Mouse (Mus musculus) kidney, adult 18-20 months (tissue): ENCODE data around the gene Scarb1.

Source experiments
- DNase-seq: peaks from one replicate; pipeline ENCODE4 v3.0.0; 2021

Scarb1 gene

DNA sequence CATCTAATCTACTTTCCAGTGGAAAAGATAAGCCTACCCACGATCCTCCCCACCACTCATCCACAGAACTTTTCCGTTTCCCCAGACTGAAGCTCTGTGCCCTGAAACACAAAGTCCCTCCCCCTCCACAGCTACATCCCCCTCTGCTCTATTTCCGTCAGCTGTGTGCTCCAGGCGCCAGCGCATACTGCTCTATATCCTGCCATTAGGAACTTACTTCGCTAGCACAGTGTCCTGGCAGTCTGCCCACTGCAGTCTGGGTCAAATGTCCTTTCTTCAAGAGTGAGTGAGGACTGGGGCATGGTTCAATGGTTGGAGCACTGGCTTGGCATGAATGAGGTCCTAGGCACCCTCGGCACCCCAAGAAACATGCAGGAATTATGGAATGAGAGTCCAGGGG lies 23.0 kb upstream of the Scarb1 start:
- DNase-seq, result peak; percentile 69

DNA sequence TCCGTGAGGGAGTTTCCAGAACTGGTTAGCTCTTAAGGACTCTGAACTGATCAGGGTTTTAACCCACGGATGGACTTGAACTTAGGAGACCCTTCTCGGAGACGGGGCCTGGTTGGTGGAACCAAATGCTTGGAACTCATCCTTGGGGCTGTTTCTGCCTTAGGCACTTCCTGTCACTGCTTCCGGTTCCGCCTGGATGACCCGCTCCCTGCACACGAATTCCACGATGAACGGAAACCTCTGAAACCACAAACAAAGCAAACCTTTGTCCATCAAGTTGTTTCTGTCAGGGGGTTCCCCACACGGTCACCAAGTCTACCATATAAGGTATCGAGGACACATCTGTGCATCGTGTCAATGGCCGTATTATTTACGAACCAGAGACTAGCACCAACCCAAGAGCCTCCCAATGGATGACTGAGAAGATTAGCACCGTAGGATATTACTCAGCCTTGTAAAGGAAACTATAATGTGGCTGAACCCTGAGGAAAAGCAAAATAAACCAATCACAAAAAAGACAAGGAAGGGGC lies 20.2 kb upstream of the Scarb1 start:
- no peak for DNase-seq

DNA sequence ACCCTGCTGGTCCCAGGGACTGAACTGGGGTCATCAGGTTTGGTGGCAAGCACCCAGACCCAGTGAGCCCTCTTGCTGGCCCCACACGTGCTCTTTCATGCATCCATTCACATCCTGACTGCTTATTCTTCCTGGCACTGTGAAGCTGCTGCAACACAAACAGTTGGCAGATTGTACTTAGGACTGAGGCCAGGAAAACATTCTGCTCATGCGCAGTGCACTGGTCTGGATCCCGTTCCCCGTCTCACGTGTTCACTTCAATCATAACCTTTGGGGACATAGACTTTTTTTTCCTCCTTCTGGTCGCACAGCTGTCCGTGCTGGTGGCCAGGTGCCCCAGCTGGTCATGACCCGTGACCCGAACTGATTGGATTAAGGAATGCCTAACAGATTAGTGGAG lies 19.7 kb upstream of the Scarb1 start:
- peak; percentile 58 for DNase-seq

DNA sequence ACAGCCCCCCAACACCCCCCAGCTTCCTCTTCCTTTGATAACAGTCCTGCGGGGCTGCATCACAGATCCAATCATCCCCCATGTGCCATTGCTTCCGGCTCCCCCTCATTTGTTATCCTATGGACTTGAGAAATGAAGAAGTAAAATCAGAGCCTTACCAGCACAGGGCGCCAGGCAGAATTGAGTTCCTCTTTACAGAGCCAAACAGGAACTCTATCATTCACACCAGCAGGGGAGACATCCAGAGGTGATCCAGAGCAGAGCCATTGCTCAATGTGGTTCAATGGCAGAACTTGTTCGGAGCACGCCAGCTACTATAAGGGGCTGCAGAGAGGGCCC lies 17.3 kb upstream of the Scarb1 start:
- no peak for DNase-seq

DNA sequence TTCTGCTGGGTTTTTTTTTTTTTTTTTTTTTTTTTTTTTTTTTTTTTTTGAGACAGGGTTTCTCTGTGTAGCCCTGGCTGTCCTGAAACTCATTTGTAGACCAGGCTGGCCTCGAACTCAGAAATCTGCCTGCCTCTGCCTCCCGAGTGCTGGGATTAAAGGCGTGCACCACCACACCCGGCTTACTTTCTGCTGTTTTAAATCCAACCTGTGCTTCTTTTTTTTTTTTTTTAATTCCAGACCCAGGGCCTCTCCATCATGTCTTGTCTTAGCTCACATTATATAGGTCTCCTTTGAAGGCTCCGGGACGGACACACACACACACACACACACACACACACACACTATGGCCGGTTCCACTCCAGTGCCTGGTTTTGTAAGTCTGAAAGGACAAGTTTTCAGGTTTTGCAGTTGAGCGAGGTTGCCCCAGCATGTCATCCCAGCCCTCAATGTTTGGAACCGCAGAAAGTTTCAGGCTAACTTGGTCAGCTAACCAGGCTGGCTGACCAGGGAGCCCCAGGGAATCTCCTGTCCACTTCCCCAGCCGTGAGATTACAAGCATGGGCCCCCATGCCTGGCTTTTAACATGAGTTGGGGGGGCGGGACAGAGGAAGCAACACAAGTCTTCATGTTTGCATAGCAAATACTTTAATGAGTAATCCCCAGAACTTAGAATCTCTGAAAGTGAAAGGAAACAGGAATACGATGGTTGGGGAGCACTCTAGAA lies 16.8 kb upstream of the Scarb1 start:
- DNase-seq, result no peak

DNA sequence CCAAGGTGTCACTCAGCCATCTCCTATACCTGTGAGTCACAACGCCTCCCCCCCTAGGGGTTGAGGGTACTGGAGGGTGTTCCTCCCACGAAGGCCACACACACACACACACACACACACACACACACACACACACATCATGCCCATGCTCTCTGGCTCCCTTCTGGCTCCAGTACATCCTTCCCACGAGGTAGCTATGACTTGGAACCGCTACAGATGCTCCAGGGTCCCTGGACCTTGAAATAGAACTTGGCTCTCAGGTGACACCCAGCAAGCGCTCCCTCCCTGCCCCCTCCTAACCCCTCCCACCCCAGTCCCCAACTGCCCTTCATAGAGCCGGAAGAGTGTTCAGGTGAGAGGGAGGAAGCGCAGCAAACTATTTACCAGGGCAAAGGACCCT lies 14.8 kb upstream of the Scarb1 start:
- DNase-seq, result no peak

DNA sequence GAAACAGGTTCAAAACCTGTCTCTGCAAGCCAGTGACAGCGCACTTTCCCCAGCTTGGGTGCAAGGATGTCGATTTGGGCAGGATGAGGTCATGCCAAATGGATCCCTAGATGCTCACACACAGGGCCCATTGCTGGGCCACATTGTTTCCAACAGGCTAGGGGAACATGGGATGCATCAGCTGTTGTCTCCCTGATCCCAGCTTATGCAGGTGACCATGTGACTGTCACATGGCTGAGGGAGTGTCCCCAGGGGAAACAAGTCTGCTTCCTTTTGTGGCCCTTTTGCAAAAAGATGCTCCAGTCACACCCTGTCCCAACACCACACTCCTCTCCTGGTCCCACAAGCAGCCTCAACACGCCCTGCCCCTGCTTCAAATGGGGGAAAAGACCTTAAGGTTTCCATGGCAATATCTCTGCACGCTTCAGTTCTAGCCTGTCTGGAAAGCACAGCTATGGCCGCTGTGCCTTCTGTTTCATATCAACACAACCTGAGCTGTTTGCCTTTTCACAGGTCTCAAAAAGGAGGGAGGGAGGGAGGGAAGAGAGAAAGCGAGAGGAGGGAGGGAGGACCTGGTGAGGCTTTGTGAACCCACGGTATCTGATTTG lies 14.1 kb upstream of the Scarb1 start:
- DNase-seq, result no peak

DNA sequence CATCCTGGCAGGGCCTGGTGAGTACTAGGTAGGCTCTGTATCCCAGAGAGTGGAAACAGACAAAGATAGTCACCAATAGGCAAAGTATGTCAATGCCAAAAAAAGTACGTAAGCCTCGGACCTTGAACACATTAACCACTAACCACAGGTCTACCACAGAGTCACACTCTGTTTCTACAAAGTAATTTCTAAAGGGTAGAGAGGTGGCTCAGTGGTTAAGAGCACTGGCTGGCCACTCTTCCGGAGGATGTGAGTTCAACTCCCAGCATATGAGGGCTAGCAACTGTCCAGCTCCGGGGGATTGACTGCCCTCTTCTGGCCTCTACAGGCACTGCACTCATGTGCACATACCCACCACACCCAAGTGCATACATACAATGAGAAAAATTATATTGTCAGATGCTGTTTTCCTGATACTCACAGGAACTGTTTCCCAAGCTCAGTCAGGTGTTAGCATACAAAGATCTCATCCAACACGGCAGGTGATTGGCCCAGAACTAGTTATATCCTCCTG lies 11.9 kb upstream of the Scarb1 start:
- DNase-seq, result no peak

DNA sequence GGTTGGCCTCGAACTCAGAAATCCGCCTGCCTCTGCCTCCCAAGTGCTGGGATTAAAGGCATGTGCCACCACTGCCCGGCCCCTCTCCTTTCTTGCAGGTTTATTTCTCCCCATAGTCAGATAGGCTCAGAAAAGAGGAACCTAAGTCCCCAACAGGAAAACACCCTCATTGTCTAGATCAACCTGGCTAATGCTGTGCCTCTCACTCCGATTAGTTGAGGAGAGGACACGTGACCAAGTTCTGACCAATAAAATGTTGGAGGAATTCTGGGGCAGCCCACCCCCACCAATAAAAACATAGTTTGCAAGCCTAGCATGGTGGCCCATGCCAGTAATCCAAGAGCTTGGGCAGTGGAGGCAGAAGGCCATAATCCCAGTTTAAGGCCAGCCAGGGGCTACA lies 11.0 kb upstream of the Scarb1 start:
- no peak for DNase-seq

DNA sequence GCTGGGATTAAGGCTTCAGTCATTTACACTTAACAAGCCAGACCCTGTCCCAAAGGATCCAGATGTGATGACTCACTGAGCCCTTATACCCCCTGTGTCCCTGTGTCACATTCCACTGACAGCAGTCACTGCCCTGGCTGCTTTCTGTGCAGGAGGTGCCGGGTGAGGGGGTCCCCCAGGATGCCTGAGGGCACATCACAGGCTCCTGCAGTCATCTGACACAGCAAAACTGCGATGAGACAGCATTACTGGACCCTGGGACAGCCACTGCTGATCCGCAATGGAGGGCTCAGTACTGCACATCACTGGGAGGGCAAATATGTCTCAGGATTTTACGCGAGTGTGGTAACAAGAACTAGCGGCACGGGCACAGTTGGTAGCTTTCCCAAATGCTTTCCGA lies 10.2 kb upstream of the Scarb1 start:
- DNase-seq, result no peak

DNA sequence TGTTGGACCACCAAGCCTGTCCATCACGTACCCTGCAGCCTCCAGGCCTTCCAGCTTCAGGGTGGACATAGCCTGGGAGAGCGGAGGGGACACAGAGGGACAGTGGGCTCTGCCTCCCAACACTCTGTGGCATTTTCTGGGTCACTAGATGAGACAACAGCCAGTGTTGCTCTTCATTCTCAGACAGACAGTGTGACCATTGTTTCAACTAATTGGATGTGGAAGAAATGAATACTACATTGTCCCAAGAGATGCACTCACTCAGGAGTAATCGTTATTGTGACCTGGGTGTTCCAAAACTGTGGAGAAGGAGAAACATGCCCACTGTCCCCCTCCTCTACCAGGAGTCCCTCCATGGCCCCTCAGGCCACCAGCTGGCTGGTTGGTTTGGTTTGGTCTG lies 8.5 kb upstream of the Scarb1 start:
- DNase-seq, result no peak

DNA sequence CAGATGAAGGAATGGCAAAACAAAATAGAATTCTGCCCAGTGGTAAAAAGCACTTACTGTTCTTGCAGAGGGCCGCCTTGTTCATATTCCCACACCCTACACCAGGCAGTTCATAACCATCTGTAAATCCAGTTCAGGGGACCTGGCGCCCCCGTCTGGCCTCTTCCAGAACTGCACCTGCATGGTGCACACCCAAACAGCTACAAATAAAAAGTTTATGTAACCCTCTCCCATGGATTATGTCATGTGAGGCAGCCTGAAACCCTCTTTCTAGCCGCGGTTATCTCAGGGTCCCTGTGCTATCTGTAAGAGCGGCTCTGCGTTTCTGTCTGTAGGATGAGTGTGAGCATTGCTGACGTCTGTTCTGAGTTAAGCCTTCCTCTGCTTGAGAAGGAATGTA lies 7.6 kb upstream of the Scarb1 start:
- peak; percentile 68 for DNase-seq

DNA sequence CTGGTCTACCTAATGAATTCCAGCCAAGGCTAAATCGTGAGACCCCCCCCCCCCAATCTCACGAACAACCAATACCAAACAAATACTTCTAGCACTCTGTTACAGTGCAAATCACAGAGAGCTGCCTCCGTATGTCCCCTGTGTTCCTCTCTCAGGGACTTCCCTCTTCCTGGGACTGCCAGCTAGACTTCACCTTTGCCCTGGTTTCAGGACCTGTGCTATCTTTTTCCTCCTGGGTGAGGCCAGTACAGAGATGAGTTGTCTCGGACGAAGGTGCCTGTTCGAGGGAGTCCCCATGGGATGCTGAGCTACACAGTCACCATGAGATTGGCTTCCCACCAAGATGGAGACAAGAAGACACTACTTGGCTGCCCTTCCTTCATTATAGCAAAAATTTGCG lies 7.2 kb upstream of the Scarb1 start:
- DNase-seq, result no peak

DNA sequence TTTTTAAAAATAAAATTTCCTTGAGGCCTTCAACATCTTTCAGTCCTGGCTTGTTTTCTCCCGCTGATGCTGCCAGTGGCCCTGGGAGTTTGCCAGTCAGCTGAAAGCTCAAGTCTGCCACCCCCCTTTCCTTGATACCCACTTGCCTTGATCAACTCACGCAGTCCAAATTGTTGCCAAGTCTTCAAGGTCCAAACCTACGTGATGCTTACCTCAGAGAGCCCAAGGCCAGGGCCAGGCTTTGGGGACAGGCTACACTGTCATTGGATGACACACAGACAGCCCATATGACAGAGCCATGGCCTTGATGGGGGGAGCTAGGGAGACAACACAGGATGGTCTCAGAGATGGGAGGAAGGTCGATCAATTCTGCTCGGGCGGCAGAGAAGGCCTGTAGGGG lies 3.4 kb upstream of the Scarb1 start:
- no peak for DNase-seq

DNA sequence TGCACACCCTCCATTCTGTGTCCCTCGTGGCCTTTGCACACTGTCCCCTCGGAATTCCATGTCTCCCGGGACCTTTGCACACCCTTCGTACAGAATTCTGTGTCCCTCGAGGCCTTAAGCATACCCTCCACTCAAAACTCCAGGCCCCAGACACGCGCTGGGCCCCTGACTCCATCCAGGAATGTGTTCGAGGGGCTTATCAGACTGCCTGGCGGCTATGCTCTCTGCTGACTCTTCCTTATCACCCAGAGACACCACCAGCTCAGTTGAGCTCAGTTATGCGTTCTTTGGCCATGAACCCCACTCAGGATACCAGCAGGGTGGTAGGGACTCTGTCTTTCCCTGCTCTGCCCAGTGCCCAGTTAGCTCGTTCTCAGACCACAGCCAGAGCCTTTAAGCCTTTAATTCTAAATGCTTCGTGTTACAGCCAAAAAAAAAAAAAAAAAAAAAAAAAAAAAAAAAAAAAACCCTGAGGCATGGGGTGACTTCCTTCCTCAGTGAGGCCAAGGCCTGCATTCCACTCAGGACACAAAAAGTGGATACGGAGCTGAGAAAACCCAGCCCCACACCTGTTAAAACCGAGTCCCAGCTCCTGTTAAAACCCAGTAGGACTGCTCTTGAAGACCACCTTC lies 681 bp upstream of the Scarb1 start:
- DNase-seq, result no peak

DNA sequence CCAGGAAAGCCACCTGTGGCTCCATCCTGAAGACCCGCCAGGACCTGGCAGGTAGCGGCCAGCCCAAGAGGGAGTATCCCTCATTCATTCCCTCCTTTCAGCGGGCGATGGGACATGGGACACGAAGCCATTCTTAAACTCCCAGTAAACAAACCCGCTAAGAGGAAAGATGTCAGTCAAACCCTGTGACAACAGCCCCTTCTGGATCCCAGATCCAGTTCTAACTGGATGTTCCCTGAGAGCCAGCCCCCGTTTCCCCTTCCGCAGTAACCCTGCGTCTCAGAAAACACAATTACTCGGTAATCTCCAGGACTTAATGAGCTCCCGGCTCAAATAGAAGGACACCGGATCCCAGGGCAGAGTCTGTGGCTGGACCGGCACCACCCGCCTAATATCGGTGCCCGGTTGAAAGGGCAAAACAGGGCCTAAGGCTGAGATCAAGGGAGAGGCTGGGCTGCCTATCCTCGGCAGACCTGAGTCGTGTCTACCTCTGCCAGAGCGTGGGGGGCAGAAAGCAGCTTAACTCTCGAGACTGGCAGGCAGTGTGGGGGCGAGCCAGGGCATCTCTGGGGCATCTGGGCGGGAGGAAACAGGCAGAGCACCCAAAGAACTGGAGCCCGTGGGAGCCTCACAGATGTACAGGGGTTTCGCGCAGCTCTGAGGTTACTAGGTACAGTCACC lies 903 bp downstream of the Scarb1 start:
- peak; percentile 26 for DNase-seq

DNA sequence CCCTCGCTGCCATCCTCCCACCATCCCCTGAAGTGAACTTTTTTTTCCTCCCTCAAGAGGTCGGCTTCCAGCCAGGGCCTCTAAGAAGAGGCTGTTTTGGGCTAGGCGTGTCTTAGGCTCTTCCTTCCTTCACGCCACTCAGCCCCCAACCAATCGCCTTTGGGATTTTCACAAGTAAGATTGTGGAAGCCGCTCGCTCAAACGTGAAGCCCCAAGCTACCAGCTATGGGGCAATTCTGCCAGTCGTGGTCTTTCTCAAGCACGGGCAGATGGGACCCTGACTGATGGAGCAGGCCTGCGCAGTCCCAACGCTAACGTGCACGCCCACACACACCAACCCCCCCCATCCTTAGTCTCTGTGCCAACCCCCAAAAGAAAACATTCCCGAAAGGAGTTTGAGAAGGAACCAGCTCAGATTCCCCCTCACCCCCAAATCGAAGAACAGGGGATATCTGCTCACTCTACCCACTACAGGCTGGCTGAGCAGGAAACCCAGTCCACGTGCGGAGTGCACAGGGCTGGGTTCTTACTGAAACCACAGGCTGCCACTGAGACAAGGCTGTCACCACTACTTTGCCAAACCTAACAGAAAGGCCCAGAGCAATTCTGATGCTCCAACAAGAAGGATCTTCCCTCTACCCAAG lies 1.7 kb downstream of the Scarb1 start:
- peak; percentile 40 for DNase-seq

DNA sequence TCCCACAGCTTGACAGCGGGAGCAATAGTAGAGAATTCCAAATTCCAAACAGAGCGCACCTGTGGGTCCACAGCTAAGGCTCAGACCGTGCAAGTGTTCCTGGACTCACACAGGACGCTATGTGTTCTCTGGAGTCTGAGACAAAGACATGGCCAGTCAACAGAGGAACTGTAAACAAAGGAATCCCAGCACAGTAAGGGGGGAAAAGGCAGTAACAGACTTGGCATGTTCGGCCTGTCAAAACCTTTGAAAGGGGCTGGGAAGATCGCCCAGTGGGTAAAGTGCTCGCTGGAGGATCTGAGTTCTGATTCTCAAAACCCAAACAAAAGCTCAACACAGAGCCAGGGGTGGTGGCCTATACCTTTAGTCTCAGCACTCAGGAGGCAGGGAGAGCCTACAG lies 3.4 kb downstream of the Scarb1 start:
- DNase-seq, result no peak

DNA sequence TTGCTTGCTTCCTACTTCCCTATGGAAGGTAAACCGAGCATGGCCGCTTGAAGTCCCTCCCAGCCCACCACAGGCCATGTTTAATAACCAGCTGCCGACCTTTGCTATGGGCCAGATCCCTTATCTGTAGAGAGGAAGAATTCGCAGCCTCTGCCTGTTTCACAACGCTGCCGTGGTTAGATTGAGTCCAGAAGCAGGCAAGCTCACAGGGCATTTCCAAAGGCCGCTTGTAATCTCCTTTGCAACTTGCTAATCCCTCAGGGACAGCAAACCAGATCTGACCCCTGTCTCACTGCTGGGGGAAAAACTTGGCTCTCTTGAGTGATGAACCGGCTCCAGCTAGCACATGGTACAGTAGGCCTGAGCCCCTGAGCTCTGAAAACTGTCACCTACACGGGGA lies 3.9 kb downstream of the Scarb1 start:
- no peak for DNase-seq

DNA sequence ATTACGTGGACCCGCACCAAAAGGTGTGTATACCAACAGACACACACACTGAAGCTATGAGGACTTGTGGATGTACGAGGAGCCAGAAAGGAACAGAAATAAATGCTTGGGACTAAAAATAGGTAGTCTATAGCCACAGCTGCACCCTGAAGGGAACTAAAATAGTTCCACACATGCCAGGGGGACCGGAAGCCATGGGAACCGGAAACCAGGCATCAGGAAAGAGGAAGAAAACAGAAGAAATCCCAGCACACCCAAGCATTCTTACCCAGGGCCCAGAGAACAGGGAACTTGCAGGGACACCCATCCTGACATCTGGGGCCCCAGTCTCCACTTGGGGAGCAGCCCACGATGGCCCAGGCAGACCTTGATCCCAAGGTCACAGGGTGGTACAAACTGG lies 7.9 kb downstream of the Scarb1 start:
- no peak for DNase-seq

DNA sequence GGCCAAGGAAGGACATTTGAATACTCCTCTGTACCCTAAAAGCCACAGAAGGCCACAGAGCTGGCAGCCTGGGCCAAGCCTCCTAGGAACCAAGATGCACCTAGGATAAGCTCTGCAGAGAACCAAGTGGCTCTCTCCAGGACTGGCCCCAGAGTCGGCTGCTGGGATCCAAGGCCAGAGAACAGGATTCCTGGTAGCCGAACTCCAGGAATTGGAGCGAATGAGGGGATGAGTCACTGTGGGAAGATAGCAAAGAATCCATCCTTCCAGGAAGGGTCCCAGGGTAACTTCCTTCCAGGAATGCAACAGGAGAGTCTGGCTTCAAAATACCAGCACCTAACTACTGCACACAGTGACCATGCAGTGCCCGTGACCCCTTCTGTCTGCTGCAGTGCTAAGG lies 8.6 kb downstream of the Scarb1 start:
- DNase-seq, result no peak

DNA sequence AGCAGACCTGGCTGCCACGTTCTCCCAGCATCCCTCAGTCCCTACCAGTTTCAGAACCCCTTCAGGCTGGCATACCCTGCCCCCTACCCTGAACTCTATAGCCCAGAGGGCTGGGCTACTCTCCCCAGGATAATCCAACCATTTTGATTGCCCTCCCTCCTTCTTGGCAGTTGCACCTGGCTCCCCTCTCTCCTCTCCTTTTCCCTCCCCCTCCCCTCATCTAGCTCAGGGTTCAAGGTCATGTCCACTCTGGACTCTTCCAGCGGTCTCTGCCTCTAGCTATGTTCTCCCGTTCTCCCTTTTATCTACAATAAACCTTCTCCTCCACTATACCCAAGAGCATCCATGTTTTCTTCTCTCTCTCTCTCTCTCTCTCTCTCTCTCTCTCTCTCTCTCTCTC lies 9.1 kb downstream of the Scarb1 start:
- no peak for DNase-seq

DNA sequence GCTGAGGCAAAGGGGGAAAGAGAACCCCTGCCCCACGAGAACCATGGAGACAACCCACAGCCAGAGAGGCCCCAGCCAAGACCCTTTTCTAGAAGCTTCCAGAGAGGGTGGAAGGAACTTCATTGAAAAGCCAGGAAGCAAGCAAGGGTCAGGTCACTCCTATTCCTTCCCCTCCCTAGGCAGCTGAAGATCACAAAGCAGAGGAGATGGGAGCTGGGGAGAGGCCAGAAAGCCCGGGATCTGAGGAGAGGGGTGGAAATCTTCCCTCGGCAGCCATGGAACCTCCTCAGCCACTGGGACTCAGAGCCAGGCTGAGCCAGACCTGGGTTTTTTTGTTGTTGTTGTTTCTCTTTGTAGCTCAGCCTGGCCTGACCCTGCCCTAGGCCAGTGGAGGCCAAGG lies 9.8 kb downstream of the Scarb1 start:
- DNase-seq, result no peak
